Mouse (Mus musculus) T-helper 2 cell (primary cell): ENCODE results near the gene Alox12.

Experiments used
- in situ Hi-C: fragments of 300-600 bp; cut with MboI, MseI; formaldehyde crosslinking; loops from one replicate; pipeline ENCODE4 v1.15.1; 2025; ENCODE audit warnings: high pct_unique_total_duplicates

Gene Alox12

DNA sequence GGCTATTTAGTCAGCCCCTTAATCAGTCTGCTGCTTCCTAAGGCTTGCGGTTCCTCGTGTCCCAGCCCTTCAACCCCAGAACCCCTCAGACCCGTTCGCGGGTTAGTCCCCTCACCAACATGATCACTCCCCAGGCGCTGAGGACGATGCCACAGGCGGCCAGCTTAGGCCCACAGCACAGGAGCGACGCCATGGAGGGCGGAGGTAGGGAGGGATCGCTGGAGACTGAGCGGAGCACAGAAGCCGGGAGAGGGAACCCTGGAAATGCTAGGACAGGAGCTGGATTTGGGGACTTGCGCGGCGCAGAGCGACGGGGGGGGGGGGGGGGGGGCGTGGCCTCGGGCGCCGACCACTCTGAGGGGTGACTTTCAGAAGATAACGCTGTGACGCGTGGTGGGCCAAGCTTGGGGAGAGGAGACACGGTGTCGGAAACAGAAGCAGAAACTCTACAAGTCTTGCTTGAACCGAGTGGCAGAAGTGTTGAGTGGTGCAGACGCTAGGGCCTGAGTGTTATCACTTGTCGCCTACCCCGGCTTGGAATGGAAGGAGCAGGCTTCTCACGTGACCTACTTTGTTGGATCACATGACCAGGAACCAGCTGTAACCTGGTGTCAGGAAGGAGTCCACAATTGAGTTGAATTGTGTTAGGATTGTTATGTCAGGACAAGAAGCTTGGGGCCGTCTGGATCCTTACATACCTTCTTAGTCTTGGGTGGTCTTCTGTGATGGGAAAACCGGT is 15.4 kb downstream of the Alox12 start, which contains the start of the genes Gm21988 and Rnasek:
Gm21988 (minus strand) TSS at position 290 of the 739 bp plus-strand sequence.
Rnasek (minus strand) TSS at position 302 of the 739 bp plus-strand sequence.
- in situ Hi-C loops, result no loop called here

DNA sequence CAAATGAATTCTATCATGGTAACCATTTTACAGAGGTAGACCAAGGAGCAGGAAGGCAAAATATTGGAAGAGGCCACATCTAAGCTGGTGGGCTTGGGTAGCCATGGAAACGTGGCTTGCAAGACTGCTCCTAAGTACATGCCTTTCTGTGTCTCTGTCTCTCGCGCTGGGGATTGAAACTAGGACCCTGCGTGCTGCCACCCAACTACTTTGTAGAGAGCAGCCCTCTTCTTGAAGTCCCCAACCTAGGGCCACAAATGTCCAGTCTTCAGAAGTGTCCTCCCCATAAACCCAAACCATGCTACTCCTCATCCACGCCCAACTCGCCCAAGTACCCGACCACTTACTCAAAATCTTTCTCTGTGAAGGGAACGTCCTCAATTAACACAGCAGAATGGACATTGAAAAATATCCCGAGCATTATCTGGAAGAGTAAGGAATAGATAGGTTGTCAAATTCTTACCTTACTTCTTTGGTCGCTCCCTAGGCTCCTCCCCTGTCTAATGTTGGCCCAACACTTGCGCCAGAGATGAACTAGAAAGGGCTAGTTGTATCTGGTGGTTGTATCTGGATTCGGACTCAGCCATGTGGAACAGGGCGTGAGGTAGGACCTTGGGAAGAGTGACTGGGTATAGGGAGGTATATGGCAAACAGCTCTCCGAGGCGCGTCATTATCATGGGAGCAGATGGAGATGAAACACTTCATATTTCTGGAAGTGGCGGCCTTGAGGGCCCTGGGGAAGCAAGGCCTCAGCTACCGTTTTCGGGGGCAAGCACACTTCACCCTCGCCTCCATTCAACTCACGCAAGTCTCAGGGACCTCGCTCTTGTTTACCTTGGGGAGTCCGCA is 16.3 kb downstream of the Alox12 start:
- in situ Hi-C loops, result no loop called here

DNA sequence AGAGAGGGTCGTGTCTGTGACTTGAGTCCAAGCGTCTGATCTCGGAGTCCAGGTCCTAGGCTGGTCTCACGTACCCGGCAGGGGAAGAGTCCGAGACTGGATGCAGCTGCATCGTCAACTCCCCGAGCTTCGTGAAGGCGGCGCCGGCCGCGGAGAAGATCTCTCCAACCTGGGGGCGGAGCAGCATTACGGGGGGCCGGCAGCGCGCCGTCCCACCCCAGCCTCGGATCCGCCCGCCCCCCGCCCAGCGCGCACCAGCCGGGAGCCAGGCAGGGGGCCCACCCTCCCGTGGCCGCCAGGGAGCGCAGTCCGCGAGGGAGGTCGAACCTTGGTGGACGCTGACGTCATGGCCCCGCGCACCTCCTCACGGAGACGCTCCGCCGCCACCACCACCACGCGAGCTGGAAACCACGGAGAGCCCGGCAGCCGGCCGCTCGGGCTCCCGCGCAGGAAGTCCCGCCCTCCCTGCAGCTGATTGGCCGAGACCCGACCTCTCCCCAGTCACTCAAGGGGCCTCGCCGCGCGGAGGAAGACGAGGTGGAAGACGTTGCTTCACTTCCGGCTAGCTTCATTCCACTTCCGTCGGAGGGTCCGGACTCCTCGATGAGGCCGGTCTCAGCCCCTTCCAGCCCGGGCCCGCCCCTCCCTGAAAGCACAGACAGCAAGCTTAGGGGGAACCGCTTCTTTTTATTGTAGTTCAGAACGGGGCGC is 17.5 kb downstream of the Alox12 start, which contains the start of gene 0610010K14Rik:
0610010K14Rik (minus strand) TSS at position 458 of the 711 bp plus-strand sequence.
- in situ Hi-C loops, result no loop called here

DNA sequence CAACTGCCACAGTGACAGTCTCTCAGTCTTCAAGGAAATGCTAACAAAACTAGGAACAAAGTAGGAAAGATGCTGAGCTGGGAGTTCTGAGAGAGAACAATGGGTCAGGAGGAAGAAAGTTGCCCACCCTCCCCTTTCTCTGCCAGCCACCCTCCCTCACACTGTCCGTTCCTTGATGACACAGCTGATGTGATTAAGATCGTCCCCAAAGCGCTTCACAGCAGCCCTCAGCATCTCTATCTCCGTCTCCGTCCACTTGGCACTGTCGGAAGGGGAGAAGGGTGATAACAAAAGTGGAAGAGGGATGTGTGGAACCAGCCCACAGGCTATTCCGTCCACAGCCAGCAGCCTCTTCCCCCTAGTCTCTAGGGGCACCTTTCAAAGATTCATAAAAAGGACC is 18.4 kb downstream of the Alox12 start:
- in situ Hi-C loops, result no loop called here

DNA sequence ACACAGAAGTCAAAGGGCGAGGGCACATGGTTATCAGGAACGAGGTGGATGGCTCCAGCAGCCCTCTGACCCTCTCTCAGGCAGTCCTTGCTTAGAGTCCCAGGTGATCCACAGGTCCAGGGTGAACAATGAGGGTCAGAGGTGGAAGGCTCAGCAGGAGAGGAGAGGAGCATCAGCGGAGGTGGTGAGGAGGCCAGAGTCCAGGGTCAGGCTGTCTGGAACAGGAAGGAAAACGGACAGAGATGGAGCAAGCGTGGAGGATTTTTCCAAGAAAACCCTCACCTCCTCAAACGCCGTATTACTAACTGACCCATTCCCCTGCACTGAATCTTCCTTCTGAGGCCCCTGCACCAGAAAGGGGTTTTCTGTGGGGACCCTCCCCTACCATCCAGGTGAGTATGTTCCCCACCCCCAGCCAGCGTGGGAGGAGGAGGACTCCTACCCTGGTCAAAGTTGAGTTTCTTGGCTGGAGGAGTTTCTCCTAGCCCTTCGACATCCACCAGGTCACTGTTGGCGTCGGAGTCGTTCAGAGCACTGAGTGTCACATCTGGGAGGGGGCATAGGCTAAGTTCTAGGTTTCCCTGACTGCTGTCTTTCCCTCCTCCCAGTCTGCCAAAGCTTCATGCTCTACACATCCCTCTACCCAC is 19.8 kb downstream of the Alox12 start:
- in situ Hi-C loops, result no loop called here

DNA sequence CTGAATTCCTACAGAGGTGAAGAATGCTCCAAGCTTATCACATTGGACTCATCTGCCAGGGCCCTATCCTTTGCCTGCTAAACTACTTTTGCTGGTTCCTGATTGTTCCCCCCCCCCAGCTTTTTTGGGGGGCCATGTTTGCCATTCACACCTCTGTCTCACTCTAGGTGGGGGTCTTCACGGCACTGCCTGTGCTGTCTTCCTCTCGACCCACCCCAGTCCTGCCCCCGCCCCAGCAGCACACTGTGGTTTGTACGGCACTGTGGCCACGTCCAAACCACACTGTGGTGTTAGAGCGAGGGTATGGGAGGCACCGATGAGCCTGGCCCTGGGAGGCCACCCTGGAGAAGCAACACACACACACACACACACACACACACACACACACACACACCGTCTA is 20.7 kb downstream of the Alox12 start:
- in situ Hi-C loops, result no loop called here

DNA sequence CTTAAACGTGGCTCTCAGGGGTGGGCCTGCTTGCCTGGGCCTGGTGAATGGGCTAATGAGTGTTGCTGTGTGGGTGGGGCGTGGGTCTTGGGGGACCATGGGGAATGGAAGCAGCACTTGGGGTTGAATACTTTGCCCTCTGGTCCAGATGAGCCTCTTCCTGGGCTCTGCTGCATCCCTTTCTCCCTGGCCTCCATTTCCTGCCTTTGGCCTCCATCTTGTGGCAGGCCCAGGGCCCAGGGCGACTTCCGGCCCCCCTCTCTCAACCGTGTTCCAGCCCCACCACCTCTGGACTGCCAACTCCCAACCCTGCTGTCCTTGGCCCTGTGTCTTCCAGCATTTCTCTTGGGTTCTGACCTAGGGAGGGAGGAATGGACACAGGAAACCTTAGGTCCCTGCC is 21.1 kb downstream of the Alox12 start:
- in situ Hi-C loops, result no loop called here

DNA sequence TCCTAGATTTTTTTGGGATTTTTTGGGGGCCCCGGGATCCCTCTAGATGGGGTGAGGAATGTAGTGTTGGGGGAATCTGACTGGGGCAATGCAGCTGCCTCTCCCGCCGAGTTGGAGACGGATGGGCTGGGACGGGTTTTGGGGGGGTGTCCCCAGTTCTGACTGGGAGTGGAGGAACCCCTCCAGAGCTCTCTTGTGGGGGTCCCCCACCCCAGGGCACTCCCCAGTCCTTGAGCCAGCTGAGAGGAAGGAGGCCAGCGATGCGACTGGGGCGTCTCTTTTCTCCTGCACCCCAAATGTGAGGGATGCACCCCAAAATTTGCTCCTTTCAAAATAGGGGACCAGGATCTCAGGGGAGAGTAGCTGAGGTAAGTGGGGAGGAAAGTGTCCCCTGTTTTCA is 22.1 kb downstream of the Alox12 start:
- in situ Hi-C loops, result no loop called here

DNA sequence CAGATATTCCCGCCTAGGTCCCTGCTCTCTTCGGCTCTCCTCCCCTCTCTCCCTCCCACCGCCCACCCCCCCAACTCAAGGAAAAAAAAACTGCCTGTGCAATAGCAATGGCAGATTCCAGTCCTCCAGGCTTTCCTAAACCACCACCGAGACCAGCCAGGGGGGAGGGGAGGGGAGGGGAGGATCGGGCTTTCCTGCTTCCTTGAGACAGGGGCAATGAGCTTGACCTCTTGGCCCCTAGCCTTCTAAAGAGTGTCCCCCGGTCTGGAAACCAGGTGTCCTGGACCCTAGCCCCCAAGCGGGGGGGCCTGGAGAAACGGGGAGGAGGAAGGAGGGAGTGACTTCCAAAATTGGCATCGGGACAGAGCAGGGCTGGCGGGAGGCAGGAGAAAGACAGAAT is 22.6 kb downstream of the Alox12 start:
- in situ Hi-C loops, result no loop called here

DNA sequence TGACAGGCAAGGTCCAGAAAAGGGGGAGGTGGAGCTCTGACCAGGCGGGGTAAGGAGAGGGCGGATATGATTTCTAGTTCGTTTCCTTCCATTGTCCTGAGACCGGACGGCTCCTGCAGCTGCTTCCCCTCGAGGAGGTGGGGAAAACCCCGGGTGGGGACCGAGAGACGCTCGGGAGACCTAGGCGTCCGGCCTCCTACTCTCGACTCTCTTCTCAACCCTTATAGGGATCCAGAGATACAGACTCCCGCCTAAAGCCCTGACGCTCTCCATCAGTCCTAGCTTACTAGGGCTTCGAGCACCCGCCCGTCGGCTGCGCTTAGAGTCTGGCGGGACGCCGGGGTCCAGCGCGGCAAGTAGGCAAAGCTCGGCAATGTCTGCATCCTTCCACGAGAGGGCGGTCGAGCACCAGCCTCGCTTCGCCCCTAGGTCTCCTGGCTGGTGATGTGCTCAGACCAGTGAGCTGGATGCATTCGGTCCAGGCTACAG is 24.9 kb downstream of the Alox12 start:
- in situ Hi-C loops, result no loop called here

DNA sequence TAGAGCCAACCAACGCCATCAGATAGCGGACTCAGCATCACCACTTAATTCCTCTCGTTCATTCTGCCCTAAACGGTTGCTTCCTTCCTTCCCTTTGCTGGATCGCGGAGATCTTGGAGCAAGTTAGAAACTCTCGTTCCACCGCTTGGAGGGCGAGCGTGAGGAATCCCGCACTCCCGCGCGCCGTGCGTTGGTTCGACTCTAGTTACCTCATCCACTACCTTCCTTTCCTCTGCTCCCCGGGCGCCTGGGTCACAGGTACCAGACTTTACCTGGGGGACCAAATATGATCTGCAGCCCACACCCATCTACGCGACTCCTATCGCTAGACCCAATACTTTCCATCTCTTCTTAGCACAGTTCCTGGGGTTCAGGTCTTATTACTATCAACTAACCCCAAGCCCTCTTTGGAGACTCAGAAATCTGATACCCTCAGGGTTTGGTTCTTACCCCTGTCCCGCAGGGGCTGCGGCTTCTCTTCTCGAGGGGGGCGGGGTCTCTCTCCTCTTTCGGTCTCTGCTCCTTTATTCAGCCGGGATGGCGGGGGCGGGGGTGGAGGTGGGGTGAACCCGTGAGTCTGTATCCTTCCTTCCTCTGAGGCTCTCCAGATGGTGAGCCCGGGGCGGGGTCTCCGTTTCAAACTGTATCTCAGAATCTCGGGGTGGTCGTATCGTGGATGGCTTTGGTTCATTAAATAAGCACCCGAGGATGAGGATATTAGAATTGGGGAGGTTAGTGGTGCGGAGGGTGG is 25.7 kb downstream of the Alox12 start, which contains the start of gene Bcl6b:
Bcl6b (minus strand) TSS at position 539 of the 751 bp plus-strand sequence.
- in situ Hi-C loops, result no loop called here

DNA sequence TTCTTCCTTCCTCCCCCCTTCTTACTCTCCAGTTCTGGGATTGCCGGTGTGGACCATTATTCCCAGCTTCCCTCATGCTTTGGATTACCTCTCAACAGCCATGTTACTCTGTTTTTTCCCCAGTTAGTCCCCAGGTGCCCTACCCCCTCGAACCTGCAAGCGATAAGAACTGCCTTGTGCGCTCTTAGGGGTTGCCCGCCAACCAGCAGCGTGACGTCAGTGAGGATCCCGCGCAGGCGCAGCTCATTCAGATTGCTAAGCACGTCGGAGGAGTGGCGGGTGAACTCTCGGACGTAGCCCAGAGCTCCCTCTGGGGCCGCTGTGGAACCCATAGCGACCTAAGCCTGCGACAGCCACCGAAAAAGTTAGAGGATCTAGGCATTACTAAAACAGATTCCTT is 26.3 kb downstream of the Alox12 start:
- in situ Hi-C loops, result no loop called here

DNA sequence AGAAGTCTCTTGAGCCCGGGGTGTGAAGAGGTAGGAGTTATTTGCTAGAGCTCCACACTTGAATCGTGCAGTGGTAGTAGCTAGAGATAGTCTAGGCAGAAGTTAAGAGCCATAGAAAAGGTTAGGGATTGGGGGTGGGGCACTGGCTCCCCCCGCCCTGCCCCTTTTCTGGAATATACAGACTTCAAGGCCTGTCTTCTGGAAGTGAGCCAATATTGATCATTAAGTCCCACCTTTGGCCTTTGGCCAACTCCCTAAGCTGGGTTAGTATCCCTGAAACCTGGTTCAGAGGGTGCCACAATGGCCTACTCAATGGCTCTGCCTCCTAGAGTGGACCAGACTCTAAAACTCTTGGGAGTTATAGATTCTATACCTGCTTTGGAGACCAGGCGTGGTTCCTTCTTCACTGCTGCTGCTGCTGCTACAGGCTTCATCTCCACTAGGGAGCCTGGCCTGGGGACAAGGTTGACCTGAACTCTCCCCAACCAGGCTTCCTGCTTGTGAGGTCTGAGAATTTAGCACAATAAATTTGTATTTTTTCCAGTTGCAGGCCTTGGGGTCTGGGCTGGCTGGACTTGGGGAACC is 27.4 kb downstream of the Alox12 start:
- in situ Hi-C loops, result no loop called here

DNA sequence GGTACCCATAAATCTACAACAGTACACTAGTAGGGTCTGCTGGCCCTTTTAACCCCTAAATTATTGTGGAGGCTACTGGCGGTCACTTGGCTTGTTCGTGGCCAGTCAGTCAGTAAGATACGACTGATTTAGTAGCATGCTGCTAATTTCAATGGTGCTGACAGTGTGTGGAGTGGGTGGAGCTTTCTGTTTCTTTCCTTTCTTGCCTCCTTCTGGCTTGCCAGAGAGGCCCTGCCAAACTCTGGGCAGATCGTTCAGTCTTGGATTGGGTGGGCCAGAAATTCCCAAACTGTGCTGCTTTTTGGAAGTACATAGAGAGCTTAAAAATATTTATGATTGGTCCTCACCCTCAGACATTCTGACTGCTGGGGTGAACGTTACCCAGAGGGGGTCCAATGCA is 28.0 kb downstream of the Alox12 start:
- in situ Hi-C loops, result no loop called here

DNA sequence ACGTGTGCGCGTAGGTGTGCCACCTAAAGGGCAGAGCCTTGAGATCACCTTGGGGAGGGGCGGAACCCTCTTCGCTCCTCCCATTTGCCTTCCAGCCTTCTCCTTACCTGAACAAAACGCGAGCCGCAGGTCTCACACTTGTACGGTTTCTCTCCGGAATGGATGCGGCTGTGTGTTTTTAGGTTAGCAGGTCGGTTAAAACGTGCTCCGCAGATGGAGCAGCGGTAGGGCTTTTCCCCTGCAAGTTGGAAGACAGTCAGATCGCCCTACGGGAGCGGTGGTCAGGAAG is 28.6 kb downstream of the Alox12 start:
- in situ Hi-C loops, result no loop called here

DNA sequence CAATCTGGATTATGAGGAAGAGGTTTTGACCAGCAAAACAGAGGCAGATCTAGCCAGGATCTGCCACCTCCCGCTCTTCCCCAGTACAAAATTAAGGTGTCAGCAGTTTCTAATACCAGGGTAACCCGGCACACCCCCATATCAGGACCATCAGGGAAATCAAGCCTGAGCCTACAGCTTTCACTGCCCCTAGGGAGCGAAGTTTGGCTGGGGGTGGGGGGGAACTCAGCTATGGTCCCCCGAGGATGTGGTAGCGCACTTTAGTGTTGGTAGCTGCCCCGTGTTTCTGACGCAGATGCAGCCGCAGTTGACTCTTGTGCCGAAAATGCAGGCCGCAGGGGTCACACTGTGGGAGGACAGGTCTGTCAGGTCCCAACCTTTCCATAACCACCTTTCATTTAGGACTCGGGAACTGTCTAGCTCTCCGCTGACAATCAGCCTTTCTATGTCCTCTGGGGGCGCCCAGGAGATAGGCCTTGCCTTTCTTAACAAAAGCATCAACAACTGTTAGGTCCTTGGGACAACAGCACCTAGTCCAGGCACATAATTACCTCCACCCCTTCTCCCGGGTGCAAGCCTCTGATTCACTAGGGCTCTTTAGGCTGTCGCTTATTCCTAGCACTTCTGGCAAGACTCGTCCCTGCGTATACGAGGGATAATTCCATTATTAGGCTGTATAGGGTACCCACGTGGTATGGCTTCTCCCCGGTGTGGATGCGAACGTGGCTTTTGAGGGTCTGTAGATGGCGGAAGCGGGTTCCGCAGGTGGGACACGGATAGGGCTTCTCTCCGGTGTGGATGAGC is 29.2 kb downstream of the Alox12 start:
- in situ Hi-C loops, result no loop called here

DNA sequence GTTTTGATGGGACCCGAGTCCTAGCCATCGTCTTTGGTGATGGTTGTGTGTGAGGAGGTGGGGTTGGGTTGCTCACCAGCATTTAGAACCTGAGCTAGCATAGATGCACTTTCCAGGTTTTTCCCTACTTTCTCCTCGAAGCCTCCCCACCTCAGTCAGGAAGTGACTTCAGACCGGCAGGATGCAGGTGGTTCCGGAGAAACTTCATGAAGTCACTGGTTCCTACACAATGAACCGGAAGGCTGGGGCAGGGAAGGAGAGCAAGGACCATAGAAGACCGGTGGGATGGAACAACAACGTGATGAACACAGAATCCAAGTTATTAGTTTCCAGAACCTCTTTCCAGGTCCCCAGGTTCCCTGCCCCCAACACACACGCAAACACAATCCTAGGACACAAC is 31.4 kb downstream of the Alox12 start:
- in situ Hi-C loops, result no loop called here

DNA sequence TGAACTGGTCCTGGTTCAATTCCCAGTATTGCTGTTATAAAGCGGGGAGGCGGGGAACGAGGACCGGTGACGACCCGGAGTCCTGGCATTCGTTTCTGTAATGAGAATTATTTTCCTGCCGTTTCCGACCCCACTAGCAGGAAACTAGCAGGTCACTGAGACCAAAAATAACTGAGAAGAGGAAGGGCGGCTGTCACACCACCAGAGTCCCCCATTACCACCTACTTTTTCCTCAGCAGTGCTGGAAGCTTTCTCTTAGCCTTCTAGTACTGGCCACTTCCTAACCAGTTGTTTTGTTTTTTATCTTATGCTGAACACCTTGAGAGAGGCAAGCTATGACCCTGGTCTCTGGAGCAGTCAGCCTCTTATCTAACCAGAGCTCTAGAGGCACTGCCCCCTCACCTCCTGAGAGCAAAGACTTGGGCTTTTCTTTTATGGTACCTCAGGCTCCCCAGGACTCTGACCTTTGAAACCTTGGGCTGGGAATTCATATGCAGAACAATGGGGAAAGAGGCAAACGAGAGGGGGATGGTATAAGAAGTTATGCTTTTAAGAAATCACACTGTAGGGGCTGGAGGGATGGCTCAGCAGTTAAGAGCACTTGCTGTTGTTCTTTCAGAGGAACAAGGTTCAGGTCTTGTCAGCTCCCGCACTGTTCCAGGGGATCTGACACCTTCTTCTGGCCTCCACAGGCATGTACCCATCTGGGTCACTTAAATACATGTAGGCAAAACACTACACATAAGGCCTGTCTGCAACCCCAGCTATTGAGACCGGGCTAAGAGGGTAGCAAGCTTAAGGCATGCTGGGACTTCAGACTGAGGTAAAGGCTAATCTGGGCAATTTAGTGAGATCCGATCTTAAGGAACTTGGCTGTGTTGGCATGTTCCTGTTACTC is 33.3 kb downstream of the Alox12 start:
- in situ Hi-C loops, result no loop called here
